Comparison of ENCODE assay signal across 13 mouse cellular contexts in the genomic region with DNA sequence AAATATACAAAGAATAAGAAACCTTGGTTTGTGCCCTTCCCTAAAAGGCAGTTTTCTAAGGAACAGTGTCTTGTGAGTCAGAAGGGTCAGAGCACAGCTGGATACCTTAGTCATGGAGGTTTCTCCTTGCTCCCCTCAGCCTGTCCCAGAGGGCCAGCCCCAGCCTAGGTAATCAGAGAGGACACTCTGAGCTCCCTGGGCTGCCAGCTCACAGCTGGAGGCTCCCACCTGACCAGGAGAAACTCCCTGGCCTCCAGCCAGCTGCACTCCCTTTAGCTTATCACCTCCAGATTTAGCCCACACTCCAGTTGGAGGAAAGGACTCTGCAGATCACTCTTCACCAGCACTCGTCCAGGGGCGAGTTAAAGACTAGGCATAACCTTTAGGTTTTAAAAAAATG. TPM values are rescaled to one million over a fixed set of nuclear protein-coding genes. Genes with fewer than 3 reads are reported as not detected.
A peak's percentile ranks its signal among the peaks of the same experiment; 100 is the strongest.
DNase-seq lines count a peak whose midpoint lies in the region; ATAC-seq lines count a peak whose summit lies in the region.
"Had no signal": no experiment of that assay in that cellular context is flagged by ENCODE, and none has a peak within 500 bp of the region (broad histone marks: within the 10 kb centered on the region; RNA-seq: fewer than 3 reads in every experiment).

No protein-coding gene starts in this region.

- peak; percentile 67 for ATAC-seq in heart, embryonic 16.5 days (replicated peaks; ENCODE audit: extremely low read depth, insufficient read depth, low FRiP score)
- ATAC-seq in midbrain, embryonic 15.5 days (replicated peaks) = no peak

- WGBS in heart, embryonic 10.5 days = 7% methylated on average over 2 of the region's 2 CpGs
- 12% methylated on average over 2 of the region's 2 CpGs for WGBS in heart, embryonic 16.5 days
- 62% methylated on average over 2 of the region's 2 CpGs for WGBS in midbrain, embryonic 15.5 days

- DNase-seq in heart, adult 18-20 months = peak; percentile 77 to 85
- no peak for DNase-seq in heart, embryonic 10.5 days (ENCODE audit: low spot score)
- peak; percentile 54 to 64 for DNase-seq in cerebellum, postnatal 10 days
- DNase-seq in ovary, postnatal 14 days (ENCODE audit: low spot score) = peak; percentile 23
- DNase-seq in neural tube, embryonic 10.5 days (ENCODE audit: extremely low spot score, low spot score) = no peak
- no peak for DNase-seq in retina, embryonic 14.5 days (ENCODE audit: low spot score)
- DNase-seq: adrenal gland, postnatal 25 days; layer of hippocampus, adult 9-11 months; liver, embryonic 13.5 days had no signal

- no peaks in the 10 kb centered on the region for H3K27me3 ChIP-seq in heart, embryonic 10.5 days (ENCODE audit: insufficient read depth, poor library complexity, severe bottlenecking)
- H3K27me3 ChIP-seq in heart, embryonic 16.5 days (ENCODE audit: control insufficient read depth, insufficient read depth, low read length) = no peaks in the 10 kb centered on the region; the same call in 1 of the 2 replicates
- H3K27me3 ChIP-seq in midbrain, embryonic 15.5 days (replicated peaks) = 0 out of 2 replicates have a peak, but pooled peaks cover 3% of the 10 kb centered on the region
- H3K27me3 ChIP-seq: embryonic facial prominence, embryonic 12.5 days; hindbrain, embryonic 12.5 days; liver, embryonic 13.5 days had no signal

- H3K9ac ChIP-seq in heart, embryonic 16.5 days (ENCODE audit: low read length) = peak overlapping the region; percentile 20; the same call in 1 of the 2 replicates
- no peak overlapping the region for H3K9ac ChIP-seq in midbrain, embryonic 15.5 days
- H3K9ac ChIP-seq: embryonic facial prominence, embryonic 12.5 days; hindbrain, embryonic 12.5 days; liver, embryonic 13.5 days had no signal

- no peaks in the 10 kb centered on the region for H3K9me3 ChIP-seq in heart, embryonic 10.5 days
- H3K9me3 ChIP-seq in heart, embryonic 16.5 days (replicated peaks; ENCODE audit: control insufficient read depth, low read length) = 0 out of 2 replicates have a peak, but pooled peaks cover 2% of the 10 kb centered on the region
- no peaks in the 10 kb centered on the region for H3K9me3 ChIP-seq in midbrain, embryonic 15.5 days
- H3K9me3 ChIP-seq: embryonic facial prominence, embryonic 12.5 days; hindbrain, embryonic 12.5 days; liver, embryonic 13.5 days had no signal

- H3K4me3 ChIP-seq in heart, embryonic 10.5 days = no peak overlapping the region
- H3K4me3 ChIP-seq in heart, embryonic 16.5 days (ENCODE audit: low read length) = no peak overlapping the region
- no peak overlapping the region for H3K4me3 ChIP-seq in midbrain, embryonic 15.5 days
- H3K4me3 ChIP-seq: embryonic facial prominence, embryonic 12.5 days; hindbrain, embryonic 12.5 days; liver, embryonic 13.5 days had no signal

- peak overlapping the region; percentile 45 for H3K4me2 ChIP-seq in heart, embryonic 16.5 days (ENCODE audit: low read depth, low read length)
- no peak overlapping the region for H3K4me2 ChIP-seq in midbrain, embryonic 15.5 days
- H3K4me2 ChIP-seq: embryonic facial prominence, embryonic 12.5 days; hindbrain, embryonic 12.5 days; liver, embryonic 13.5 days had no signal

- H3K27ac ChIP-seq in heart, embryonic 10.5 days = no peak overlapping the region; the same call in 1 of the 2 replicates
- peak overlapping the region; percentile 74 for H3K27ac ChIP-seq in heart, embryonic 16.5 days (ENCODE audit: low read length)
- no peak overlapping the region for H3K27ac ChIP-seq in midbrain, embryonic 15.5 days
- H3K27ac ChIP-seq: embryonic facial prominence, embryonic 12.5 days; hindbrain, embryonic 12.5 days; liver, embryonic 13.5 days had no signal

- H3K4me1 ChIP-seq in heart, embryonic 10.5 days = peaks cover 37% of the 10 kb centered on the region
- peaks cover 30% of the 10 kb centered on the region for H3K4me1 ChIP-seq in heart, embryonic 16.5 days (ENCODE audit: control insufficient read depth, insufficient read depth, low read length)
- H3K4me1 ChIP-seq in midbrain, embryonic 15.5 days = peaks cover 11% of the 10 kb centered on the region

- no peaks in the 10 kb centered on the region for H3K36me3 ChIP-seq in heart, embryonic 10.5 days
- no peaks in the 10 kb centered on the region for H3K36me3 ChIP-seq in heart, embryonic 16.5 days (ENCODE audit: control insufficient read depth, insufficient read depth)
- H3K36me3 ChIP-seq in midbrain, embryonic 15.5 days (replicated peaks) = no peaks in the 10 kb centered on the region
- H3K36me3 ChIP-seq: embryonic facial prominence, embryonic 12.5 days; hindbrain, embryonic 12.5 days; liver, embryonic 13.5 days had no signal

RNA-seq across cellular contexts. Expression of a gene that starts 14.6 kb away (rescaled TPM):
- 10 to 100 TPM; 11.4 to 15.8 TPM for total RNA-seq in heart, adult 18-20 months (2021)
- 3.8 and 7.4 TPM in 2 replicates for polyA plus RNA-seq in heart, embryonic 10.5 days (2016; fragmentation: Nextera tagmentation; extraction: Ambion mirVana)
- 5.9 and 6.1 TPM in 2 replicates for polyA plus RNA-seq in heart, embryonic 16.5 days (2015; fragmentation: Nextera tagmentation; extraction: Ambion mirVana)
- 6.5 and 8.2 TPM in 2 replicates for polyA plus RNA-seq in midbrain, embryonic 15.5 days (2015; fragmentation: Nextera tagmentation; extraction: Ambion mirVana)

Comparison
In these comparisons a context has a peak if more than half of its experiments do, and no peak if none do; other contexts are left out.
1. DNase-seq: peak in heart, adult 18-20 months (2 of 2), cerebellum, postnatal 10 days (2 of 2) and ovary, postnatal 14 days (single experiment); none in heart, embryonic 10.5 days (single experiment), neural tube, embryonic 10.5 days (single experiment) and retina, embryonic 14.5 days (single experiment).